Mouse (Mus musculus) liver (tissue): ENCODE measurements around the gene Dtx4.

Experiments
- DNase-seq: peaks from one replicate; pipeline ENCODE4 v3.0.0-alpha.2; 2020; ENCODE audit warnings: mixed read lengths

The Dtx4 gene

GRCm38 (mm10) chr19:12465530-12466144 is 35.6 kb downstream of the Dtx4 start:
- no peak for DNase-seq

DNA sequence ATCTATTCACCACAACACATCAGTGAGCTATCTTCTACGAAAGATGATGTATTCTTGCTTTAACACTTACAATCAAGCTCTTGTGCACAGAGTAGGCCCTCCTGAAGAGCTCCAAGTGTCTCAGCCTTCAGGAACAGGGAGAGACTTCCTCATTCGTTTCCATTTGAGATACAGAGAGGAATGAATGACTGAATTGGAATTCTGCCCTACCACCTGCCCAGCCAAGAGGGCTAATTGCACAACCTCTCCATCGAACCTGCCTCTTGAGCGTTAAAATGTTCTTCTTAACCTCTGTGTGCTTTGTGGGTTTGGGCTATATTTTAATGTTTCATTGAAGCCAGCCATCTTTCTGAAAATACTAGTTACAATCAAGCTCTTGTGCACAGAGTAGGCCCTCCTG is 36.6 kb downstream of the Dtx4 start:
- no peak for DNase-seq

DNA sequence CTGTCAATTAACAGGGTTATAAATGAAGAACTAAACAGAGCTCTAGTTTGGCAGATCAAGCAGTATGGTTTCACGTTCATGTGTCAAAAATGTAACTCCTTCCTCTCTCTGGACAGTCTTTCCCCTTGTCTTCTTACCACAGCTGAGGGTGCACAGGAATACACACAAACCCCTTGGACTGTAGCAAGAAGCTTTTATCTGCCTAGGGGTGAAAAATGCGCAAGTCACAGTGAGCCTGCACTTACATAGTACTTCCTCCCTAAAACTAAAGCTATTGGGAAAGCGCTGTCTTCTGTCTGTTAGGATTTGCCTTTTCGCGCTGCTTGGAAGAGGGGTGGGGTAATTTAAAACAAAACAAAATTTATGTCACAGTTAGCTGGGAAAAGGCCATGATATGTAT is 37.1 kb downstream of the Dtx4 start:
- DNase-seq = no peak

DNA sequence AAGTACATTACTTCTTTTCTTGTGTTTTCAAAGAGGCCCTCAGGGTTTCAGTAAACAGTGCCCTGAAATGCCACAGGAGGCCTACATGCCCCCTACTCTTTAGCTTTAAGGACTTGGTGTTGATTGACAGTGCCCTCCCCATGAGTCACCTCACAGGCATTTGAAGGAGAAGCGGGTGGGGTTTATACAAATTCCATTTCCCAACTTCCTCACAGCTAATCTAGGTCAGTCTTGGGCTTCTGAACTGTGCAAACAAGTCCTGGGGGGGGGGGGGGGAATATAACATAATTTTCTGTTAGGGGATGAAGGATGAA is 37.6 kb downstream of the Dtx4 start:
- no peak for DNase-seq

GRCm38 (mm10) chr19:12462851-12463721 is 38.2 kb downstream of the Dtx4 start:
- no peak for DNase-seq

DNA sequence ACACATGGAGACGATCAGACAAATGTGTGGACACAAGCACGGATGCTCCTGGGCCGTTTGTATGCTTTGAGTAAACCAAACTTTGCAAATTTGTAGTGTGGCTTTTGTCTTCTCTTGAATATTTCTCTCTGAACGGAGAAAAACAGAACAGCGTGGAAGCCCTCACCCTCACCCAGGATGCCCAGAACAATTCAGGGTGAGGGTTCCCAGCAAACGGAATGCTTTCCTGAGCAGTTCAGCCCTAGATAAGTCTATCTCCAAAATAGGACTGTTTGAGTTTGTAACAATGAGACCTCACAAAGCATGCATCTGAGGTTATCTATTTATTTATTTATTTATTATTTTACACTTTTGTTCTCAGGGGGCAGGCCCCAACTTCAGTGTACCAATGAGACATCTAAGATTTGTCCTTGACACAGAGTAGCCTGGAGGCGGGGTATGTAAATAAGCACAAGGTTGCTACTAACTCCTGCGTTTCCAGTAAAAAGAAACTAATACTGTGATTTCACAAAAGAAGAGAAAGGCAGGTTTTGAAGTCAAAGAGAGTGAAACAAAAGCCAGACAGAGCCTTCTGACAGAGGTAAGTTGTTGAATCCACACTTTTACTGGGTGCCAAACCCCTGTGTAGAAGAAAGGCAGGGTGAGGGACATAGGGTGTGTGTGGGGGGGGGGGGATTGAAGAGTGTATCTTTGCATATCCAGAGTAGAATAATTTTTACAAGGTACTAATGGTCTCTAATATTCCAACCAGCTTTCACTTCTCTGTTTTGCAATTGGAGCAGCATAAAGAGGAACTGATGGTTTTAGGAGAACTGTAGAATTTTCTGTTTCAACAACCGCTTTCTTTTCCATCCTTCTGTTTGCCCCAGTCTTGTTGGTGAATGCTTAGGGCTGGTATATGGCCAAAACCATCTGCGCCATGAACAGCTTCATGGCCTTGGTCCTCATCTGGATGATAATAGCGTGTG is 40.7 kb downstream of the Dtx4 start, which contains the start of gene Mpeg1:
Gene Mpeg1, plus strand, starts transcription at position 498 of the 968 bp plus-strand sequence.
- DNase-seq = no peak

DNA sequence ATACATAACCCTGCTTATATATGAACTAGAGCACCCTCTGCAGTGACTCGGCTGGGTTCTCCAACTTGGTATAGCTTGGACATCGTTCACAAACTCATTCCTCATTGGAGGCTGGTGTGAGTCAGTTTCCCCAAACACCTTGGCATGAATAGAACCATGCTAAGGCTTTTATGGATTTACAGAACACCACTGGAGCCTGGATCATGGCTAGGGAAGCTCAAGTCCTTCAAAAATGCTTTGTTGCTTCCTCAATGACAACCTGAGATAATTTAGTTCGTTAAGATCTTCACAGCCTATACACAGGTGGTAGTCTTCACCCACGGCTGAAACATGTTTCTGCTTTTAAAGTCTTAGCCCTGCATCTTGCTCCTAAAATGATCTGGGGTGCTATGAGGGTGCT is 41.7 kb downstream of the Dtx4 start:
- no peak for DNase-seq

DNA sequence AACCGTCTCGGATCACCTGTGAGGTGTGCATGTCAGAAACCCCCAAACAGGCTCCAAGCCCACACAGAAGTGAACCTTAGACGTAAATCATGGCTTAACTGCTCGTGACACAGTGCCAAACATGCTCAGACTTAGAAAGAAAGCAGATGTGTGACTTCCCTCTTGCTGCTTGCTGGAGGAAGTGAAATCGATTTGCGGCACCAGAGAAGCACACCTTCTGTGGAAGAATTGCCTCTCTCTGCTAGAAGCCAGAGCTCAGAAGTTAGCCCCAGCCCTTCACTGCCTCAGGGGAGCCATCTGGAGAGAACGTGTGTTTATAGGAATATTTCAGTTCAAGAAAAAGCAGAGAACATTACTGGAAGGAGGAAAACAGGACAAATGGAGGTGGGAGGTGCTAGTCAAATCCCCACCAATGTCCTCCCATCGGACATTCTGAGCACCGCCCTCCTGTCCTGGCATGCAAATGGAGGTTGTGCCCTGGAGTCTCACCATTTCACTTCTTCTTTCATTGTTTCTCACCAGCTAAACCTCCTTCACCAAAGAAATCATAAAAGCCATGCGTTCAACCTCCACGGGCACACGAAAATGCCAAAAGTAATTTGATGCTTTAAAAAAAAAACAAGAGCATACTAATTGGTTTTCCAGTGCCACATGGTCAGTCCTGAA is 43.7 kb downstream of the Dtx4 start:
- DNase-seq = no peak

DNA sequence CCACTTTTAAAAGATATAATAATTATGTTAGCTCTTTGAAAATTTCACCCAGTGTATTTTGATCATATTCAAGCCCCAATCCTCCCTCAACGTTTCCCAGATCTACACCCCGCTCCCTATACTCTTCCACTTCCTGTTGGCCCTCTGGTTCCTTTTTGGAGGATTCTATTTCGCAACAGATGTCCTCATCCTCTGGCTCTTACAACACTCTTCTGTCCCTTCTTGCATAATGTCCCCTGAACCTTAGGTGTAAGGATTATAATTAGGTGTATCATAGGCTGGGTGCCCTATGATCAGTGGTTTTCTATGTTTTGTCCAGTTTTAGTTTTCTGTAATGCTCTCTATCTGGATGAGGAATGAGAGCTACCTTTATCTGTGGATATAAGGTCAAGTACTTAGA is 56.2 kb downstream of the Dtx4 start:
- DNase-seq = no peak

DNA sequence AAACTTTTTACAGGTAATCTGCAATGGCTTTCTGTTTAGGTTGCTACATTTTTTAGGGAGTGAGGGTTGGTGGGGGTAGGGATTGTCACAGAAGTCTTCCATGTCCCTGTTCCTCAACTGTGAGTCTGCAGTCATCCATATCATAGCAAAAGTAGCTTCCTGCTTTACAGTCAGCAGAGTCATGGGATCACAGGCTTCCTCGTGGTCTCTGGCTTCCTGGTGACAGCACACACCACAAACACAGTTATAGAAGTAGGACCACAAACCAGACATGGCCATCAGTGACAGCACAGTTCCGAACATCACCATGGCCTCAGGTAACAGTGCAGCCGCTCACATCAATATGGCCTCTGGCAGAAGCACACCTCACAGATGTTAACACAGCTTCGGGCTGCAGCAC is 58.7 kb downstream of the Dtx4 start:
- DNase-seq = no peak

DNA sequence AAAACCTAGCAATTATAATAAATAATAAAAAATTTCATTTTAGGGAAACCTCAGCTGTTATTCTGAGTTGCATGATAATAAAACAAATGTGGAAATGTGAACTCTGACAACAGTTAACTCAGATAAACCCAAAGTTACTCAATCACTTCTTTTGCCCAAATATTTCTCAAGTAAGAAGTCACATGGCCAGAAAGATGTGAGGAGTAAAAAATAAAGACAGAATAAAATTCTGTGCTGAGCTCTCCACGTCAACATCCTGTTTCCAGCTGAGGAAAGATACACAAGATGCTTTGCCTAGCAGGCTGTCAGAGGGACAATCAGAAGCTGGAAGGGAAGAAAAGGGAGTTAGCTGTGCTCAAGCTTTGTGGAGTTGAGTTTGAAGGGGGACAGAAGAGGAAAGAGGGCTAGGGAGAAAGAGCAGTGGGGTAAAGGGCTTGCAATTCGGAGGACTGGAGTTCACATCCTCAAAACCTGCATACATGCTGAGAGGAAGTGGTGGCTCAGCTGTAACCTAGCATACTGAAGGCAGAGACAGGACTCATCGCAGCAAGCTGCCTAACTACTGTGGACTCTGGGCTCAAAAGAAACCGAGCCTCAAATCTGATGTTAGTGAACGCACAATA is 61.0 kb downstream of the Dtx4 start:
- DNase-seq = no peak

DNA sequence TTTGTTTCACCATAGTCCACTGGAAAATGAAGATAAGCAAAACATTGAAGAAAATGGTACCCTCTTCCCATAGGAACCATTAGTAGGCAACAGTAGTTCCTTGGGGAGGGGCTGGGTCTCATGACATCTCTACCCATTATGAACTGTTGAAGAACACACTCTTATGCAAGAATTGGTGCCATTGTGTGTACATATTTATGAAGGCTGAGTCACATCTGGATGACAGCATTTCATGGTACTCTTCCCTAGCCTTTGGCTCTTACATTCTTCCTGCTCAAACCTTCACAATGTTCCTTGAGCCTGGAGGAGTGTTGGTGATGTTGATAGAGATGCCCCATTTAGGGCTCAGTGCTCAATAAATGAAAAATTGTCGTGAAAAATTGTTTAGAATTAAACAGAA is 61.7 kb downstream of the Dtx4 start:
- DNase-seq = no peak

- no peak for DNase-seq
These were observed 65.3 kb downstream of the Dtx4 start for GRCm38 (mm10) chr19:12435750-12436524.

GRCm38 (mm10) chr19:12435011-12435416 is 66.2 kb downstream of the Dtx4 start:
- DNase-seq = no peak

DNA sequence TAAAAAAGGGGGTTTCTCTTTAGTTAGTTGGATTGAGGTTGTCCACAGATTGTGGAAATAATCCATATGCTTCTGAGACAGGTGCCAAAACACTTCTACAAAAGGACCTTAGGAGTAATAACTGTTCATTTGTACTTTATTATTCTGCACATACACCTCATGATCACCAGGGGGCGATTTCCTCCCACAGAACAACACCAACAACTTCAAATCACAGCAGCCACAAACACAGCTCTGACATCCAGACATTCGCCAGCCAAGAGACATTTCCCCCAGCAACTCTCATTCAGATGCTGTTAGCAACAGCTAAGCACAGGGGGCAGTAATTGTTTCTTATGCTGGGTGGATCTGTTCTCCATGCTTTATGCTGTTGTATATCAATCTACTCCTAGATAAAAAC is 68.2 kb downstream of the Dtx4 start:
- DNase-seq = no peak

DNA sequence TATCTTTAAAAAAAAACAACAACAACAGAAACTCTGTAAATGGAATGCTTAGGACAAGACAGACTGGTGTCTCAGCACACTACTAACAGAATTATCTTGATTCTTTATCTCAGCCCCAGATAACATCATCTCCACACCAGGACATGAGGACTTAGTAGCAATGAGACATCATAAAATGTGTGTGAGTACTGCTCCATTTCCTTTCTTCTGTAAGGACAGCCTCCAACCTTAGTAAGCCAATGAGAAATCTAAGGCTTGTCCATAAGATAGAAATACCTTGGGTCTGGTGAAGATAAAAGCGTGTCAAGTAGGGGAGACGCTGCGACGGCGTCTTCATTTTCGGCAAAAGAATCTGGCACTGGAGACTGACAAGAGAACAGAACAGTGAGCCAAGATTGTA is 73.6 kb downstream of the Dtx4 start, which contains the start of gene Pfpl:
Gene Pfpl, plus strand, starts transcription at position 301 of the 400 bp plus-strand sequence.
- DNase-seq = no peak

GRCm38 (mm10) chr19:12427101-12427500 is 74.2 kb downstream of the Dtx4 start:
- no peak for DNase-seq

GRCm38 (mm10) chr19:12421680-12422079 is 79.6 kb downstream of the Dtx4 start:
- DNase-seq = no peak

GRCm38 (mm10) chr19:12420555-12420954 is 80.7 kb downstream of the Dtx4 start:
- no peak for DNase-seq

- no peak for DNase-seq
These were observed 82.9 kb downstream of the Dtx4 start for GRCm38 (mm10) chr19:12418312-12418711.

DNA sequence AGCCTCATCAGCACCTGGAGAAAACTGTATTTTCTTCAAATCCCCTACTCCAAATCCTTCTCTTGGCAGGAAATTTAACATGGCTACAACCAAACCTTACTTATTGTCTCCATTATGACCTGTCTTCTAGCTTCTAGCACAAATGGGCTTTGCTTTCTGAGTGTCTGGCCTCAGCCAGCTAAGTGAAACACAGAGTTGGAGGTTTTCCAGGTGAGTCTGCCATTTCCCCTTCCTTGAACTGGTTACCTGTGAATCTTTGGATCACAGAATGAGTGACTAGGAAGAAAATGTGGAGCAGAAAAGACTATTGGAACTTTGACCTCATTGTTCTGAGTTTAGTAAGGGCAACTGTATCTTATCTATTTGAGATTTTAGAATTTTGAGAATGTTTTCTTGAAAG is 83.9 kb downstream of the Dtx4 start, which contains the start of gene Olfr1441:
Gene Olfr1441, plus strand, starts transcription at position 73 of the 400 bp plus-strand sequence.
- DNase-seq = no peak
